Mouse (Mus musculus) kidney, adult 8-10 months (tissue): ENCODE data around the gene Ttc41.
"Not testable (repeated sequence)": the region's sequence is repeated elsewhere in the genome, so short reads cannot be mapped to it uniquely, and the experiment has no call there.

Experiments used
- DNase-seq, 2 experiments: peaks; one replicate each; pipeline ENCODE4 v3.0.0; 2022

The Ttc41 gene

GRCm38 (mm10) chr10:86705318-86705921, at the start of gene Ttc41, which contains the start of gene Hsp90b1:
Gene Ttc41, plus strand, starts transcription at chr10:86705811.
Gene Hsp90b1, minus strand, starts transcription at chr10:86705509.
- peak; percentile 99 to 100 for DNase-seq

- not testable (repeated sequence) for DNase-seq
Observed at GRCm38 (mm10) chr10:86670550-86670949, 35.1 kb upstream of the Ttc41 start.

GRCm38 (mm10) chr10:86684797-86685178, 20.8 kb upstream of the Ttc41 start:
- not testable (repeated sequence) for DNase-seq

GRCm38 (mm10) chr10:86685179-86686016, 20.2 kb upstream of the Ttc41 start:
- DNase-seq, result peak; percentile 77 to 85

GRCm38 (mm10) chr10:86686017-86686360, 19.6 kb upstream of the Ttc41 start:
- DNase-seq, result not testable (repeated sequence)

GRCm38 (mm10) chr10:86700251-86700650, 5.4 kb upstream of the Ttc41 start:
- DNase-seq, result no peak

- DNase-seq, result no peak
Observed at GRCm38 (mm10) chr10:86700973-86701372, 4.6 kb upstream of the Ttc41 start.

- no peak for DNase-seq
Observed at GRCm38 (mm10) chr10:86702312-86702920, 3.2 kb upstream of the Ttc41 start.

GRCm38 (mm10) chr10:86703375-86703774, 2.2 kb upstream of the Ttc41 start:
- DNase-seq, result no peak

GRCm38 (mm10) chr10:86704141-86704540, 1.5 kb upstream of the Ttc41 start:
- DNase-seq, result no peak

- DNase-seq, result peak in 1 of 2 experiments; percentile 25
Observed at GRCm38 (mm10) chr10:86704589-86705191, 921 bp upstream of the Ttc41 start.

- DNase-seq, result no peak
Observed at GRCm38 (mm10) chr10:86705922-86706752, 526 bp downstream of the Ttc41 start.

- no peak for DNase-seq
Observed at GRCm38 (mm10) chr10:86707134-86707533, 1.5 kb downstream of the Ttc41 start.

GRCm38 (mm10) chr10:86712156-86712555, 6.5 kb downstream of the Ttc41 start:
- DNase-seq, result peak; percentile 76 to 77

GRCm38 (mm10) chr10:86727548-86727980, 22.0 kb downstream of the Ttc41 start:
- peak in 1 of 2 experiments; percentile 16 for DNase-seq

GRCm38 (mm10) chr10:86728176-86728575, 22.6 kb downstream of the Ttc41 start:
- DNase-seq, result no peak

GRCm38 (mm10) chr10:86730823-86731499, 25.4 kb downstream of the Ttc41 start:
- peak; percentile 71 to 90 for DNase-seq

- DNase-seq, result no peak
Observed at GRCm38 (mm10) chr10:86731500-86731863, 25.9 kb downstream of the Ttc41 start.

- DNase-seq, result no peak
Observed at GRCm38 (mm10) chr10:86735036-86735435, 29.4 kb downstream of the Ttc41 start.

- DNase-seq, result no peak
Observed at GRCm38 (mm10) chr10:86742918-86743317, 37.3 kb downstream of the Ttc41 start.

GRCm38 (mm10) chr10:86744306-86744705, 38.7 kb downstream of the Ttc41 start:
- DNase-seq, result no peak
